Mouse (Mus musculus) liver, embryonic 13.5 days (tissue): ENCODE results near the gene Tmem231. TPM values are rescaled to one million over a fixed set of nuclear protein-coding genes. Genes with fewer than 3 reads are reported as not detected.
"Not testable (repeated sequence)": the region's sequence is repeated elsewhere in the genome, so short reads cannot be mapped to it uniquely, and the experiment has no call there.

ENCODE experiments used
- ATAC-seq: fragments of 200-750 bp; cut with Nextera tagmentation; 2 replicates; pipeline ENCODE4 v1.8.0; 2017; ENCODE audit warnings: low read depth, mild to moderate bottlenecking, moderate number of reproducible peaks, moderate library complexity
- DNase-seq: peaks from one replicate; pipeline ENCODE4 v3.0.0; 2022
- H3K27ac ChIP-seq: fragments of 300-500 bp; sonication (generic); 2 replicates; pipeline ENCODE4 v1.5.1; 2015; ENCODE audit warnings: moderate library complexity, mild to moderate bottlenecking, inconsistent platforms
- H3K27me3 ChIP-seq: fragments of 300-500 bp; sonication (generic); 2 replicates; pipeline ENCODE4 v1.6.1; 2015; ENCODE audit warnings: mild to moderate bottlenecking, inconsistent platforms
- H3K36me3 ChIP-seq: fragments of 300-500 bp; sonication (generic); 2 replicates; pipeline ENCODE4 v1.6.1; 2015; ENCODE audit warnings: mild to moderate bottlenecking, inconsistent platforms
- H3K4me1 ChIP-seq: fragments of 300-500 bp; sonication (generic); replicated peaks from 2 replicates; pipeline ENCODE4 v1.6.1; 2015; ENCODE audit warnings: inconsistent platforms
- H3K4me2 ChIP-seq: fragments of 300-500 bp; sonication (generic); 2 replicates; pipeline ENCODE4 v1.6.1; 2015; ENCODE audit warnings: inconsistent platforms, mild to moderate bottlenecking, moderate library complexity
- H3K4me3 ChIP-seq: fragments of 300-500 bp; sonication (generic); replicated peaks from 2 replicates; pipeline ENCODE4 v1.5.1; 2015; ENCODE audit warnings: mild to moderate bottlenecking, inconsistent platforms
- H3K9ac ChIP-seq: fragments of 300-500 bp; sonication (generic); 2 replicates; pipeline ENCODE4 v1.6.1; 2015; ENCODE audit warnings: mild to moderate bottlenecking, inconsistent platforms
- H3K9me3 ChIP-seq: fragments of 300-500 bp; sonication (generic); replicated peaks from 2 replicates; pipeline ENCODE4 v1.6.1; 2016; ENCODE audit warnings: inconsistent platforms
- WGBS: fragments of 180-500 bp; shearing (Covaris S2); methylation state at CpG from one replicate; pipeline ENCODE4 v1.1.7; 2015; ENCODE audit not compliant: insufficient replicate concordance; 5-methylcytosine and 5-hydroxymethylcytosine counted together
- polyA plus RNA-seq: library from polyadenylated mRNA; unstranded; fragments of >200 nt; fragmentation: Nextera tagmentation; extraction: Ambion mirVana; gene quantifications from 2 replicates; pipeline ENCODE4 v1.2.1, GENCODE M21; 2015

Gene Tmem231
- polyA plus RNA-seq, 1 experiment from 2014 or later, result 2.1 TPM

DNA sequence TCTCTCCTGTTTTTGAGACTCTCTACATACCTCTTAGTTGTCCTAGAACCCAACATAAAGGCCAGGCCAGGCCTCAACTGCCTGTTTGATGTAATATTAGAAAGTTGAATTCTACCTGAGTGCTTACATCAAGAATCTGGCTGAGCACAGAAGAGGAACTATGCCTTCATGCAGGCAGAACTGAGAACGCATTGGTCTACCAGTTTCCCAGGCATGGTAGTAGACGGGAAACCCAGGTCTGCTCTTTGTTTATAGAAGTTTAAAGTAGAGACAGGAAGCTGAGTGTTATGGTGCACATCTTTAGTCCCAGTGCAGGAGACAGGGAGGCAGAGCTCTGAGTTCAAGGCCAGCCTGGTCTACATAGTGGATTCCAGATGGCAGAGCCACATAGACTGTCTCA is 13.5 kb upstream of the Tmem231 start:
- H3K4me3 ChIP-seq, result no peak overlapping the region
- no peak overlapping the region for H3K27ac ChIP-seq
- DNase-seq (no peak), ATAC-seq (no peak)
- no peaks in the 10 kb centered on the region for H3K27me3 ChIP-seq
- 89% methylated on average over 2 of the region's 2 CpGs for WGBS
- H3K4me2 ChIP-seq, result no peak overlapping the region
- peaks cover 85% of the 10 kb centered on the region for H3K36me3 ChIP-seq
- H3K4me1 ChIP-seq, result peaks cover 8% of the 10 kb centered on the region
- H3K9ac ChIP-seq, result no peak overlapping the region
- H3K9me3 ChIP-seq, result no peaks in the 10 kb centered on the region

DNA sequence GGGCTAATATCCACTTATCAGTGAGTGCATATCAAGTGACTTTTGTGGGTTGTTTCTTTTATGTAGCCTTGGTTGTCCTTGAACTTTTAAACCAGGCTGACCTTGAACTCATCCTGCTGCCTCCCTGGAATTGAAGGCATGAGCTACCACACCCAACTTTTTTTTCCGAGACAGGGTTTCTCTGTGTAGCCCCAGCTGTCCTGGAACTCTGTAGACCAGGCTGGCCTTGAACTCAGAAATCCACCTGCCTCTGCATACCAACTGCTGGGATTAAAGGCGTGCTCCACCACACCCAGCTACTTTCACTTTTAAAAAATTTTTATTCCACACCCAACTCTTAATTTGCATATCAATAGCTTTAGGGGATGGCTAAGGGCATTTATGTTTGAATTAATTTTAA is 9.9 kb upstream of the Tmem231 start:
- Histone ChIP-seq H3K4me1 (peaks cover 34% of the 10 kb centered on the region), H3K4me2 (no peak overlapping the region), H3K27ac (no peak overlapping the region), H3K4me3 (no peak overlapping the region), H3K36me3 (peaks cover 65% of the 10 kb centered on the region), H3K9ac (no peak overlapping the region), H3K27me3 (no peaks in the 10 kb centered on the region), H3K9me3 (no peaks in the 10 kb centered on the region)
- DNase-seq (no peak), ATAC-seq (no peak)
- 80% methylated on average over 2 of the region's 2 CpGs for WGBS

DNA sequence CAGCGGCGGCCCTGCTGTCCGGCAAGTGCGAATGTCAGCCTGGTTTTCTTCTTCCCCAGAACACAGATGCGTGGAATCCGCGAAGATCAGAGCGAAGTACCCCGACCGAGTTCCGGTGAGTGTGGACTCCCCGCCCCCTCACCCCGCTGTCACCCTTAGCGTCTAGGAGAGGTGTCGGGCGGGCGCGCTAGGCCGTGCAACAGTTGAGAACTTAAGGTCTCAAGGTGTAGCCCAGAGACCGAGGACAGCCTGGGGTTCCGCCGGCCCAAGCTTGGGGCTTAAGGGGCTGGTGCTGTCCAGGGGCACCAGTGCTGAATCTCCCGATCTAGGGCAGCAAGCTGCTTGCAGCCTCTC is 7.4 kb upstream of the Tmem231 start:
- DNase-seq (peak; percentile 51), ATAC-seq (peak; percentile 25)
- under 1% methylated on average over 23 of the region's 23 CpGs for WGBS
- H3K4me1 ChIP-seq, result peaks cover 36% of the 10 kb centered on the region
- H3K9ac ChIP-seq, result peak overlapping the region; percentile 97
- H3K27me3 ChIP-seq, result no peaks in the 10 kb centered on the region
- peaks cover 42% of the 10 kb centered on the region for H3K36me3 ChIP-seq
- H3K9me3 ChIP-seq, result no peaks in the 10 kb centered on the region
- peak overlapping the region; percentile 95 for H3K27ac ChIP-seq
- H3K4me2 ChIP-seq, result peak overlapping the region; percentile 90
- peak overlapping the region; percentile 98 for H3K4me3 ChIP-seq

DNA sequence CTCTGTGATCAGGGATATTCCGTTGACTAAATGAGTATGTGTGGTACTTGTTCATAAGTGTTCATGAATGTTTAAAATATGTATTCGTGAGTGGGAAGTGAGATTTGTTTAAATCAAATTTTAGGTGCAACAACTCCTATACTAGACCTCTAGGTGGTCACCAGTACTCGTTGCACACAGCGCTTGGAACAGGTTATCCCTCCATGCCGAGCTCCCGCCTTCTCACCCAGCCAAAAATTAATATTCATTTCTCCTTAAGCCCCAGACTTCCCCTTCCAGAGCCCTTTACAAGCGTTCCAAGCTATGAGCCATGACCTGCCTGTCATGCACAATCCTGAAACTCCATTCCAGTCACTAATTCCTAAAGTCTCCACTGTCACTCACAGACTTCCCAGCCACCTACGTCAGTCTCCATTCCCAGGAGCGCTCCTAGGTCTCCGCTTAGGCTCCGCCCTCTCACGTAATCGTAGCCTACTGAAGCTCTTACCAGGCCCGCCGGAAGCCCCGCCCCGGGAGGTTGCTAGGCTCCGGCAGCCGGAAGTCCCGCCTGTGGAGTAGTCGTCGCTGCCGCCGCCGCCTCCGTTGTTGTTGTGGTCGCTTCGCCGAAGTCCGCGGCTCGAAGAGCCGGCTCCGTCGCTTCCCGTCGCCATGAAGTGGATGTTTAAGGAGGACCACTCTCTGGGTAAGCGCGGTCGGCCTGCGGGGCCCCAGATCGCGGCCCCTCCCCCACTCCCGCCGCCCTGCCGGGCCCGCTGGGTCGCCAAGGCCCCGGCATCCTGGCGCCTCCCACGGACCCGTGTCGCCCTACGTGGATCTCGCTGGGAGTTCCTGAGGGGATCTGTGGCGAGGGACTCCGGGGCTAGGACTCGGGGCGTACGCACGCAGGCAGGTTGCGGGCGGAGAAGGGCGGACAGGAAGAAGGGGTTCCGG is 6.8 kb upstream of the Tmem231 start, which contains the start of gene Gabarapl2:
Gene Gabarapl2, plus strand, starts transcription at position 533 of the 930 bp plus-strand sequence.
- Histone ChIP-seq H3K4me1 (peaks cover 36% of the 10 kb centered on the region), H3K4me2 (peak within 1 kb of the TSS; percentile 90), H3K9me3 (no peaks in the 10 kb centered on the region), H3K36me3 (peaks cover 36% of the 10 kb centered on the region), H3K9ac (peak within 1 kb of the TSS; percentile 97), H3K27me3 (no peaks in the 10 kb centered on the region), H3K27ac (peak within 1 kb of the TSS; percentile 95), H3K4me3 (peak within 1 kb of the TSS; percentile 98)
- WGBS, result under 1% methylated on average over 65 of the region's 65 CpGs
- DNase-seq, result peak; percentile 94
- peak; percentile 87 for ATAC-seq

DNA sequence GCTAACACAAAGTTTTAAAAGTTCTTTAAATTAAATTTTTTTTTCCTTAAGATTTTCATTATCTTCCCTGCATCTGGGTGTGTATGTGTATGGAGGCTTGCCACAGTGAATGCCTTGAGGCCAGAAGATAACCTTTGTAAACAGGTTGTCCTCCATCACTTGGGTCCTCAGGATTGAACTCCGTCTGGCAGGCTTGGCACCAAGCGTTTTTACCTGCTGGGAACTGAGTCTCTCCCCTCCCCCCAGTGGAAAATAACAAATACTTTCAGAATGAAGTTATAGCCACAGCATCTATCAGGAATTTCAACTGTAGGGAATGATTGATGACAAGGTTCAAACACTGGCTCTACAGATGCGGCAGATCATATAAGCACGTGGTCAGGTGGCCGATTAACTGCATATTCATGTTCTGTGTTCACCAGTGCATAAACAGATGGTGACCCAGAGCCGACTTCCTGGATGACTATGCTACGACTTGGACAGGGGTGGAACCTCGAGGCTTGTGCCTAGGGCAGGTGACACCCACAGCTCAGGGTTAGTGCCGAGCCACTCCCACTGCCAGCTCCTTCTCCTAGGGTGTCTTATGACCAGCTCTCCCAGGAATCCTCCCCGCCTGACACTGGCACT is 5.9 kb upstream of the Tmem231 start:
- Histone ChIP-seq H3K9ac (peak overlapping the region; percentile 97), H3K4me1 (peaks cover 36% of the 10 kb centered on the region), H3K9me3 (no peaks in the 10 kb centered on the region), H3K36me3 (peaks cover 30% of the 10 kb centered on the region), H3K4me2 (peak overlapping the region; percentile 90), H3K27ac (peak overlapping the region; percentile 95), H3K27me3 (no peaks in the 10 kb centered on the region), H3K4me3 (peak overlapping the region; percentile 98)
- ATAC-seq, result peak; percentile 93
- WGBS, result 8% methylated on average over 10 of the region's 10 CpGs
- DNase-seq, result peak; percentile 79

DNA sequence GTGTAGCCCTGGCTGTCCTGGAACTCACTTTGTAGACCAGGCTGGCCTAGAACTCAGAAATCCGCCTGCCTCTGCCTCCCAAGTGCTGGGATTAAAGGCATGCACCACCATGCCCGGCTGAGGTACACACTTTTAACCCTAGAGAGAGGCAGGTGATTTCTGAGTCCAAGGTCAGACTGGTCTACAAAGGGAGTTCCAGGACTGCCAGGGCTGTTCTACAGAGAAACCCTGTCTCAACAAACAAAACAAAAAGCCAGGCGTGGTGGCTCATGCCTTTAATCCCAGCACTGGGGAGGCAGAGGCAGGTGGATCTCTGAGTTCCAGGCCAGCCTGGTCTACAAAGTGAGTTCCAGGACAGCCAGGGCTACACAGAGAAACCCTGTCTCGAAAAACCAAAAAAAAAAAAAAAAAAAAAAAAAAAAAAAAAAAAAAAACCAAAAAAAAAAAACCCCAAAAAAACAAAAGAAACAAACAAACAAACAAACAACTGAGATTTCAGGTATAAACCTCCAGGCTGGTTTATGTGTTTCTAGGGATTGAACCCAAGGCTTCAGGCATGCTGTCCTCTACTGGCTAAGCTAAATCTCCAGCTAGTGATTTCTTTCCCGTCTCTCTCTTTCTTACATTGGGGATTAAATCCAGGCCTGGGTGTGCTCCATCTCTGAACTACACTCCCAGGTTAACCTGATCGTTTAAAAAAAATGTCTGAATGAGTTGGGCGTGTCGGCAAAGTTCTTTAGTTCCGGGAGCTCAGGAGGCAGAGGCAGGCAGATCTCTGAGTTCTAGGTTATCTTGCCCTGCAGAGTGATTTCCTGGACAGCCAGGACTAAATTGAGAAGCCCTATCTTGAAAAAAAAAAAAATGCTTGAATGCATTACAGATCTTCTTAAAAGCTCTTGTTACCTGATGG is 4.7 kb upstream of the Tmem231 start:
- Histone ChIP-seq H3K27ac (peak overlapping the region; percentile 95), H3K4me2 (peak overlapping the region; percentile 90; the same call in 1 of the 2 replicates), H3K4me1 (peaks cover 44% of the 10 kb centered on the region), H3K36me3 (peaks cover 17% of the 10 kb centered on the region)
- H3K27me3 ChIP-seq, H3K9ac ChIP-seq, H3K4me3 ChIP-seq, H3K9me3 ChIP-seq, DNase-seq, ATAC-seq: not testable (repeated sequence)
- 69% methylated on average over 9 of the region's 9 CpGs for WGBS

DNA sequence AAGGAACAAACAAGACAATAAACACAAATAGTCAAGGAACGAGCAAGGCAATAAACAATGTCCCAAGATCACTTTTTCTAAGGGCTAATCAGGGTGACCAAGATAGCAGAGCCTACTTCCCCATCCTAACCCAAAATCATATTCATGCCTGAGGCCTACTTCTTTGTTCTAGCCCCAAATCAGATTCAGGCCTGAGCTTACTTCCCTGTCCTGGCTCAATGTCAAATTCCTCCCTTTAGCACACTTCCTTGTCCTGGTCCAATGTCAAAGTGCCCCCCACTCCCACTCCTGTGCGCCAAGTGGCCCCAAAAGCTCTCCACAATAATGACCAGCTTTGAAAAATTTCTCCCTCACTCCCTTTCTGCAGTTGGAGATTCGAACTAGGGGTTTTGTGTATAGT is 3.5 kb upstream of the Tmem231 start:
- Histone ChIP-seq H3K27me3 (no peaks in the 10 kb centered on the region), H3K4me3 (no peak overlapping the region), H3K36me3 (peaks cover 5% of the 10 kb centered on the region), H3K4me2 (no peak overlapping the region), H3K27ac (no peak overlapping the region), H3K4me1 (peaks cover 49% of the 10 kb centered on the region), H3K9ac (no peak overlapping the region), H3K9me3 (no peaks in the 10 kb centered on the region)
- no peak for ATAC-seq
- 49% methylated on average over 3 of the region's 3 CpGs for whole genome bisulfite sequencing
- no peak for DNase-seq

DNA sequence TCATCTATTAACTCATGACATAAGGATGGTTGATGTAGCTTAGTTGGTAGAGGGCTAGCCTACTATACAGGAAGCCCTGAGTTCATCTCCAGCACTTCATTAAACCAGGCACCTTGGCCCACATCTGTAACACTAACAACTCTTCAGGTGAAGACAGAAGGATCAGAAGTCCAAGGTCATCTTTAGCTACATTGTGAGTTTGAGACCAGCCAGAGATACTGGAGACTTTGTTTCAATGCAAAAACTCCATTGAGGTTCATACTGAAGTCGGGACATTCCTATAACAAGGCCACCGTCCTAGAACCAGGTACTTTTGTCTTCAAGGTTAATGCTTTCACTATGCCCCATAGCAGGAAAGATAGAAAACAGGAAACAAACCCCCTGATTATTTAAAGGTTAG is 520 bp upstream of the Tmem231 start:
- Histone ChIP-seq H3K36me3 (no peaks in the 10 kb centered on the region), H3K9ac (peak overlapping the region; percentile 24; the same call in 1 of the 2 replicates), H3K27me3 (no peaks in the 10 kb centered on the region), H3K27ac (peak overlapping the region; percentile 48; the same call in 1 of the 2 replicates), H3K4me1 (peaks cover 56% of the 10 kb centered on the region), H3K4me3 (peak overlapping the region; percentile 72; the same call in 1 of the 2 replicates), H3K4me2 (peak overlapping the region; percentile 83), H3K9me3 (no peaks in the 10 kb centered on the region)
- no peak for ATAC-seq
- no peak for DNase-seq
- 82% methylated on average over 2 of the region's 2 CpGs for WGBS

DNA sequence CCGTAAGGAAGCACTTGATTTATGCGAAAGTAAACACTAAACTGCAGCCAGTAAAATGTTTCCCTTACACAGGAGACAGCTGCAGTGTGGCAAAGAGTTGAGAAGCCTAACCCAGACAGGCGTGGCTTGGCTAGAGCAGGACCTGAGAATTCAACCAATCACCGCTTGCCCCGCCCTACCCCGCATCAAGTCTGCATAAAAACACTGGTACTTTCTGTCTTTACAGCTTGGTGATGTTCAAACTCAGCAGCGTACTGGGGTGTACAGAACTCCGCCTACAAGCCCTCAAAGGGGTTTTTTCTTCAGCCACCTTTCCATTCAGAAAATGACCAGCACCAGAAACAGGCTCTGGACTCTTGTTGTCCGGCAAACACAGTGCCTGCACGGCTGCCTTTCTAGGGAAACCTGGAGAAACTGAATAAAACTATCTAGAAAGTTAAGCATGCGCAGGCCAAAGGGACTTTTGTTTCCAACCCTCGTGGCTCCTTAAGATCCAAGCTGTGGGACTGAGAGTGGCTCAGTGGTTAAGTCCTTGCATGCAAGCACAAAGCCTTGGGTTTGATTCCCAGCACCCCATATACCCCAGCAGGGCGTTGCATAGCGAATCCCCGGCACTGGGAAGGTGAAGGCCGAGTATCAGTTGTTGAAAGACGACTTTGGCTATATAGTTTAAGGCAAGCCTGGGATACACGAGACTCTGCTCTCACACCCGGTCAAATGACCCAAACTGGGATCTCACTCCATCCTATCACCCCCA is 923 bp downstream of the Tmem231 start:
- H3K4me1 ChIP-seq, result peaks cover 59% of the 10 kb centered on the region
- ATAC-seq (peak; percentile 46), DNase-seq (peak; percentile 69)
- peak overlapping the region; percentile 83 for H3K4me2 ChIP-seq
- H3K27me3 ChIP-seq, result no peaks in the 10 kb centered on the region
- no peaks in the 10 kb centered on the region for H3K36me3 ChIP-seq
- H3K27ac ChIP-seq, result peak overlapping the region; percentile 90
- H3K9me3 ChIP-seq, result no peaks in the 10 kb centered on the region
- H3K4me3 ChIP-seq, result peak overlapping the region; percentile 72
- WGBS, result 31% methylated on average over 19 of the region's 19 CpGs
- peak overlapping the region; percentile 81 for H3K9ac ChIP-seq

DNA sequence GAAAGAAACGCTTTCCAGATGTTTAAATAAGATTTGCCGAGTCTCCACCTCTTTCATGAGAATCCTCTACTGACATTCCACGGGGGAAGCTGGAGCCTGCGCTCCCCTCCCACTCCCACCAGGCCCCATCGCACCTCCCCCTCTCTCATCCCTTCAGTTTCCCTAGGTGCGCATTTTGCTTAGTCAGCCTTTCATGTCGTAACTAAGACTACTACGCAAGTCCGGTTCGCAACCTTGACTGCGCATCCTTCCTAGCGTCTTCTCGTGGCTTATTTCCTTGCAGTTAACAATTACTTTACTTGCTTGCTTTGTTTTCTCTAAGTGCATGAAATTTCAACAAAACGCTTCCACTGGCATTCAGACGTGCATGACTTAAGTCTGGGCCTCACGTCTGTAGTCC is 2.0 kb downstream of the Tmem231 start:
- DNase-seq (no peak), ATAC-seq (no peak)
- Histone ChIP-seq H3K4me1 (peaks cover 64% of the 10 kb centered on the region), H3K9ac (no peak overlapping the region), H3K4me3 (no peak overlapping the region), H3K36me3 (no peaks in the 10 kb centered on the region), H3K9me3 (no peaks in the 10 kb centered on the region), H3K27ac (peak overlapping the region; percentile 96), H3K4me2 (no peak overlapping the region; the same call in 1 of the 2 replicates), H3K27me3 (no peaks in the 10 kb centered on the region)
- 84% methylated on average over 16 of the region's 16 CpGs for WGBS
